Mouse (Mus musculus) forelimb bud, embryonic 11.5 days (tissue): Measurements from ENCODE around the gene Nrp1.

Experiments used
- DNase-seq: peaks from one replicate; pipeline ENCODE4 v3.0.0-alpha.2; 2012; ENCODE audit warnings: low read depth, low spot score

The Nrp1 gene

DNA sequence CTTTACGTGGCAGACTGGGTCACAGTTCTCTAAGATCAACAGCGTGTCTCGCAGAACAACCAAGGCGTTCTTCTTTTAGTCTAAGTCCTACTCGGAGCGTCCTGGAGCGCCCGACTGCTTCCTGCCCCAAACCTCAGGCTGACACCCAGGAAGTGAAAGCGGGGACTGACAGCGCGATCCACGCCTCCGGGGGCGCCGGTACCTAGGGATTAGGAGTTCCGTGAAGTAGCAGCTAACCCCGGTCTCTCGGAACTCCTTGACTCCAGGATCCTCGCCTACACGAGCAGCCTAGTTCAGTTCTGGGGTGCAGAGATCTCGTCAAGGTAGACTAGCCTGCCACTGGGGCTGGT is at the start of gene Nrp1:
Gene Nrp1, plus strand, starts transcription at position 199 of the 350 bp plus-strand sequence.
- no peak for DNase-seq

DNA sequence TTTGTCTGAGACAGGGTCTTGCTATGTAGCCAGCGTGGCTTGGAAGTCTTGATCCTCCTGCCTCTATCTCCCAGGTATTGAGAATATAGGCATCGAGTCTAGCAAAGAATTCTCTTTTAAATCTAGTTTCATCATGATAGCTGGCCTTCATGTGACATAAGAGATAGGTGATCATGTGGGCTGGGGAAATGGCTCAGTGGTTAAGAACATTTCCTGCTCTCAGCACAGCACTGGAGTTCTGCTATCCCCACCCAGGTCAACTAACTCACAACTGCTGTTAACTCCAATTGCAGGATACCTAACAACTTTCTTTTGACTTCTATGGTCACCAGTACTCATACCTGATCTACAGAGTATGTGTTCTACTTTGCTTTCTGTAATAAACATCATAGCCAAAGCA is 37.6 kb upstream of the Nrp1 start:
- no peak for DNase-seq

DNA sequence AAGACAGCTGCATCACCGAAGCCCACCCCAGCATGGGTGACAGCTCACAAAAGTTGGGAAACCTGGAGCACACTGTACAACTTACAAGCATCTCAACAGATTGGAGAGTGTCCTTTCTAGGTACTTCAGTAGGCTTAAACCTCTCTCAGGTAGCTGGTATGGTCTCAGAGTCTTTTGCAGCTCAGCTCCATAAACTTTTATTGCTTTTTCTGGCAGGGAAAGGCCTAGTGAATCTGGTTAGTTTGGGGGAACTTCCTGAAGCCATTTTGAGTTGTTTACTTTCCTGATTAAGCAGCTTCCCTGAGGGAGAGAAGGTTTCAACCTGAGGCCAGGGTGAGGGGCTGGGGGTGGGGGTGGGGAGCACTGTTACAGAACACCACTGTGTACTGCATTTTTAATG is 31.1 kb upstream of the Nrp1 start:
- peak; percentile 24 for DNase-seq

DNA sequence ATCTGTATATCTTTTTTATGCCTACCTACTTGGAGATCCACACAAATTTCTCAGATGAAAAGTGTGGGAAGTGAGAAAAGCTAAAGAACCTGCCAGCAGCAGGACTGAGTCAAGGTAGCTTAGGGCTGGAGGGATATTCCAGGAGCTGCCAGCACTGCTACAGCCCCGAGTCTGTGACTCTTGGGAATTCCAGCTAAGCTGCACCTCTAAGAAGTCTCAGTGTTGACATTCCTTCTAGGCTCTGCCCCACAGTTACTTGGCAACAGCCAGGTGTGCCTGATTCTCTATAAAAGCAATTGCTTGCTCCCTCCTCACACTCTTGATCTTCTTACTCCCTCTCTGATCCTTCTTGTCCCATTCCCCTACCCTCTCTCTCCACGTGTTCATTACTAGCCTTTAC is 30.5 kb upstream of the Nrp1 start:
- DNase-seq: peak; percentile 31

DNA sequence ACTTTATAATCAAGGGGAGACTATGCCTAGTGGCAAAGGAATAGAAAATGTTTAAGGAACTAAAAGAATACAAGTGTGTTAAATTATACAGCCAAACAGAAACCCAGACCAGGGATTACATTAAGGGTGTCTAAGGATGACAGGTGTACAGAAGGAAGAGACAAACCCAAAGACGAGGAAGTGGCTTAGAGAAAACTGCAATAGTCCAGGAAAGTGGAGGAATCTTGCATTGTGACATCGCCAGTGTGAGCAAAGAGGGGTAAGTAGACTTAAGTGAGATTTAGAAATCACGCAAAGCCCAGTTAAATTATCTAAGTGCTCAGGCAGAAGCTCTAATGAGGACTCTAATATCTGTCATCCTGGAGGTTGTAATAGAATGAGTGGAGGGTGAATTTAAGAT is 28.9 kb upstream of the Nrp1 start:
- DNase-seq: no peak

DNA sequence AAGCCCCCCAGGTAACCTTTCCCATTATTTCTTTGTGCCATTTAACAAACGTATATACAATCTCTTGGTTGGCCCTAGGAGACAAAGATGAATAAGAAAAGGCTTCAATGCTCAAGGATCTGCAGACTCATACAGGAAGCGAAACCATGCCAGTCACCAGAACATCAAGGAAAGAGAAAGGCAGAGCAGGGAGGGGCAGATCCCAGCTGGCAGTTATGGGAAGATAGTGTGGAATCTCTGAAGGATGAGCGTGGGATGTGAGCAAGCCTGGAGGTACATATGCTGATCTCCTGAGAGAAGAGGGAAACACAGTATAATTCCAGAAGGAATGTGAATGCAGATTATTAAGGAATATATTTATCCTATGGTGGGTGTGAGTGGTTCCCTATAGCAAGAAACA is 22.4 kb upstream of the Nrp1 start:
- DNase-seq: no peak

DNA sequence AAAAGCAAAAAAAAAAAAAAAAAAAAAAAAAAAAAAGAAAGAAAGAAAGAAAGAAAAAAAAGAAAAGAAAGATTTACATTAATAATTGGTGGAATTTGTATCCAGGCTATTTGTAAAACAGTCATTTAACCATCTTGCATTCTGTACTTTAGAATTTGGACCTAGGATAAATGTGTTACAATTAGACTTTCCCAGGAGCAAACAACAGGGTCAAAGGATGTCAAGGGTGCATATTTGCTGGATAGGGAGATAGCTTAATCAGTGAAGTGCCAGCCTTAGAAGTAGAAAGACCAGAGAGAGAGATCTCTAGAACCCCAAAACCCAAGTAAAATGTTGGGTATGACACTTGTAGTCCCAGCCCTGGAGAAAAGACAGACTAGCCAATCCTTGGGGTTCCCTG is 19.5 kb upstream of the Nrp1 start:
- no peak for DNase-seq

- DNase-seq: no peak
Observed at GRCm38 (mm10) chr8:128339521-128339920, 18.9 kb upstream of the Nrp1 start.

- no peak for DNase-seq
Observed at GRCm38 (mm10) chr8:128350405-128350804, 8.0 kb upstream of the Nrp1 start.

- DNase-seq: no peak
Observed at GRCm38 (mm10) chr8:128351211-128351610, 7.2 kb upstream of the Nrp1 start.

DNA sequence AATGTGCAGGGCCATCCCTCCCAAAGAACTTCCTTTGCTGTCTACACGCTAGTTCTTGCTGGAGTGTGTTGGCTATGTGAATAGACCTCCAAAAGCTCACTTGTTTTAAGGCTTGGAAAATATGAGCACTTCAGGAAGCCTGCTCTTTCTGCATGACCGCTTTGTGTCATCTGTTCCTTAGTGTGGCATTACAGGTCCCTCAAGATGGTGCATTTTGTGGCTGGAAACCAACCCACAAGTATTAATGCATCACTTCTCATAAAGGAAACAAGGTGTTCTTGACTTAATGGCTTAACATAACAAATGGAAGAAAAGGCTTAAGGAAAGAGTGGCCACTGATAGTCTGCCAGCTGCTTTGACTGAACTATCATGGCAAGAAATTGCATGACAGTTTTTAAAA is 5.6 kb upstream of the Nrp1 start:
- no peak for DNase-seq

DNA sequence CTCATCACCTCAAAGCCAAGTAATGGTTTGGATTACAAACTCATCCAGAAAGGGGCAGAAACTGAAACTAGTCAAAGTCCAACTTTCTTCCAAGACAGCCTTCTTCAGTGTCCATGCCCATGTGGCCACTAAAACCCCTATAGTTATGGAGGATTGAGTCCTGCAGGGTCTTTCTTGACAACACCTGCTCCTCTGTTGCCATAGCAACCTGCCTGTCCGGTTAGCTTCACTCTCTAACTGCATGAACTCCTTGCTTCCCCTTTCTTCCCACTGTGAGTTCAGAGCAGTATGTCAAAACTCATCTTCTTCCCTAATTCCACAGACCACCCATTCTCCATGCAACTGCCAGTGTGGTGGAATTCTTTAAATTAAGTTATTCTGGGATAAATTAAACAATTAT is 4.4 kb upstream of the Nrp1 start:
- no peak for DNase-seq

- no peak for DNase-seq
Observed at GRCm38 (mm10) chr8:128355091-128355490, 3.3 kb upstream of the Nrp1 start.

DNA sequence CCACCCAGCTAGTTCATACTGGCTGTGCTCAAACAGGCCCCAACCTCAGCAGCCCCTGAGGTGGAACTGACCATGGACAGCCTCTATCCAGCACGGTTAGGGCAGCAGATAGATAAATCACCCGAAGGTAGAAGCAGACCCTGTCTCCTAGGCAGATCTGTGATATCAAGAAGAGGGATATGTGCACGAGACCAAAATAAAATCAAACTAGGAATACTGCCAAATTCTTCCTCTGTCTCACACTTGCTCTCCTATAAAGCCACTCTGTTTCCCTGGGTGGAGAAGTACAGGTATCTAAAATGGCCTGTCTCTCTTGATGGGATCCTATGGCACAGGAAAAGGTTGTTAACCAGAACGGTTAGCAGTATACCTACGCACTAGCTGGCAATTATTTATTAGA is 2.2 kb upstream of the Nrp1 start:
- DNase-seq: no peak

DNA sequence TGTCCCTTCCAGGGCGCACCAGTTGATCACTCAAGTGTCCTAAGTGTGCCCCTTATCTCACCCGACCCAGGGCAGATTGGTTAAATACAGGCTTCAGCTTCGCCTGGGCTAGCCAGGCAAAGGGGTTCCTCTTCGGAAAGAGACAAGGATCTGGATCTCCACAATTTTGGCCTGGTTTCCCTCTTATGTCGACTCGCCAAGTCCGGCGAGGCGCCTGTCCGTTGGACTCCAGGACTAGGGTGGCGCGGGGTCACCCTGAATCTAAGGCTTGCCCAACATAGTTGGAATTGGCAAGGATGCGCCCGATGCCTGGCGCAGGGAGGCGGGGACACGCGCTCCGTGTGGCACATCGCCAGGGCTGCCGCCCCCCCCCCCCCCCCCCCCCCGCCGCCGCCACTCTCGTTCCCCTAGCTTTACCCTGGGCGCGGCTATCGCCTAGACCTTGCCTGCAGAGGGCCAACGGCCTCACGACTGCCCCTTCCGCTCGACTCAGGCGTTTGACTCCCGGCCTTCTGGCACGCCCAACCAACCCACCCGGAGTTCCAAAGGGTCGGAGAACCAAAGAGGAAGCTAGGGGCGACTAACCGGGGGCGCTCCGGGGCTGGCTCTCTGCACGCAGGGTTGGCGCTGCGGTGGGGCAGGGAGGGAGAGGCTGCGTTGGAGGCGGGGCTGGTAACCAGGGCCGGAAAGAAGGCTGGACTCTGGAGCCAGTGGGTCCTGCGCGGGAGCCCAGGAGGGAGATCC is 1.4 kb upstream of the Nrp1 start:
- peak; percentile 71 for DNase-seq

- peak; percentile 63 for DNase-seq
Observed at GRCm38 (mm10) chr8:128357540-128358405, 631 bp upstream of the Nrp1 start.

- DNase-seq: peak; percentile 53
Observed at GRCm38 (mm10) chr8:128358756-128359520, 534 bp downstream of the Nrp1 start.

GRCm38 (mm10) chr8:128359521-128360318 is 1.3 kb downstream of the Nrp1 start:
- DNase-seq: no peak

- no peak for DNase-seq
Observed at GRCm38 (mm10) chr8:128361343-128361870, 3.0 kb downstream of the Nrp1 start.

GRCm38 (mm10) chr8:128362940-128363595 is 4.7 kb downstream of the Nrp1 start:
- DNase-seq: peak; percentile 81

DNA sequence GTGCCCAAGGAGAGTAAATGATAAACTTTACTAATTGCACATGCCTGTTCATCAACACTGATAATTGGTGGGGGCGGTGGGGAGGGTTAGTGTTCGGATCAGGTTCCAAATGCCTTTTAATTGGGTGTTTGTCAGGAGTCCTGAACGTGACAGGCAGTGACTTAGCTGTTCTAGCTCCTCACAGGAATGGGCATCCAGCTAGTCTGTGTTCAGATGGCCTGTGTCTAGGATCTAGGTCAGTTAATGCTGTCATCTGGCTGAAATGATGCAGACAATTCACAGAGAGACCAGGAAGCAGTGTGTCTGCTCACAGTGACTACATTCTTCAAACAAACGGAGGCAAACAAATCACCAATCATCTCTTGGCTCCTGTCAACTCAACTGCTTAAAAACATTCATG is 12.1 kb downstream of the Nrp1 start:
- DNase-seq: no peak
